ENCODE assay signal across 24 mouse cellular contexts in the genomic region with DNA sequence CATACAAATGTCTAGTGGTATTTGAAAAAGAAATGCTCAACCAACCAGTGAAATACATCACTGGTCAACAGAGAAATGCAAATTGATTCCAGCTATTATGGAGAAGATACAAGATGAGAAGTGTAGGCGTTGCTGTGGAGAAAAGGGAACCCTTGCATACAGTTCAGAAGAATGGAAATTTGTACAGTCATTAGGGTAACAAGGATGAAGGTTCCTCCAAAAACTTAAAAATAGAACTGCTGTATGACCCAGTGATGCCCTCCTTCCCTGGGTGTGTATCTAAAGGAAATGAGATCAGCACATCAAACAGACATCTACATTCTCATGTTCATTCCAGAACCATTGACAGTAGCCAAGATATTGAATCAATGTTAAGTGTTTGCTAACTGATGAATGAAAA.
"Had no signal": no experiment of that assay in that cellular context is flagged by ENCODE, and none has a peak within 500 bp of the region (broad histone marks: within the 10 kb centered on the region; RNA-seq: fewer than 3 reads in every experiment).

No protein-coding gene starts in this region.

- H3K4me1 ChIP-seq: heart, embryonic 13.5 days; heart, embryonic 15.5 days; intestine, embryonic 15.5 days; limb, embryonic 10.5 days; limb, embryonic 12.5 days had no signal

- H3K27me3 ChIP-seq: heart, embryonic 13.5 days; heart, embryonic 15.5 days; intestine, embryonic 15.5 days had no signal

- H3K9ac ChIP-seq: heart, embryonic 13.5 days; heart, embryonic 15.5 days; hindbrain, embryonic 14.5 days; intestine, embryonic 15.5 days; limb, embryonic 12.5 days had no signal

- DNase-seq: gastrocnemius, postnatal 14 days; gastrocnemius, postnatal 36 days; heart, adult 11 months; heart, adult 2 months; heart, postnatal 14 days; heart, postnatal 36 days; kidney, adult 18-20 months; kidney, adult 8-10 months; kidney, postnatal 10 days; kidney, postnatal 25 days; kidney, postnatal 4 days; liver had no signal

- ATAC-seq: hindbrain, embryonic 16.5 days; inflammation-experienced regulatory T-cells, adult 6 months; intestine, embryonic 15.5 days; intestine, postnatal 0 days had no signal

- H3K27ac ChIP-seq: heart, adult 2 months; heart, embryonic 13.5 days; heart, embryonic 15.5 days; hindbrain, embryonic 14.5 days; intestine, embryonic 15.5 days; layer of hippocampus, adult 2 months; left cerebral cortex, adult 2 months; limb, embryonic 10.5 days; limb, embryonic 12.5 days had no signal

- H3K9me3 ChIP-seq: heart, embryonic 13.5 days; heart, embryonic 15.5 days; intestine, embryonic 15.5 days; limb, embryonic 10.5 days; limb, embryonic 12.5 days had no signal

- H3K4me2 ChIP-seq: heart, embryonic 11.5 days; heart, embryonic 13.5 days; heart, embryonic 15.5 days; hindbrain, embryonic 14.5 days; intestine, embryonic 15.5 days; limb, embryonic 12.5 days had no signal

- H3K4me3 ChIP-seq: heart, adult 2 months; heart, embryonic 13.5 days; heart, embryonic 15.5 days; intestine, embryonic 15.5 days; layer of hippocampus, adult 2 months; left cerebral cortex, adult 2 months; limb, embryonic 10.5 days; limb, embryonic 12.5 days had no signal

- H3K36me3 ChIP-seq: heart, embryonic 13.5 days; heart, embryonic 15.5 days; intestine, embryonic 15.5 days; limb, embryonic 10.5 days; limb, embryonic 12.5 days had no signal
